Mouse (Mus musculus): Measurements from ENCODE around the gene Slc16a2. TPM values are rescaled to one million over a fixed set of nuclear protein-coding genes. Genes with fewer than 3 reads are reported as not detected.

The Slc16a2 gene
- 9.4 and 10.6 TPM in 2 replicates for polyA plus RNA-seq (2015; fragmentation: Nextera tagmentation; extraction: Ambion mirVana)

GRCm38 (mm10) chrX:103821832-103822196 lies at the start of gene Slc16a2:
Slc16a2 (minus strand) TSS chrX:103821983.

Other genes with a start within 250 kb of the Slc16a2 start
- gene Zcchc13, start 191.4 kb downstream of the Slc16a2 start, polyA plus RNA-seq (2015; fragmentation: Nextera tagmentation; extraction: Ambion mirVana) = not detected in 2 replicates
- 14.5 and 17.7 TPM in 2 replicates for gene Rlim, start 159.3 kb upstream of the Slc16a2 start, polyA plus RNA-seq (2015; fragmentation: Nextera tagmentation; extraction: Ambion mirVana)

All from urinary bladder, postnatal 0 days (tissue).